Mouse (Mus musculus): ENCODE data around the gene Babam2. TPM values are rescaled to one million over a fixed set of nuclear protein-coding genes. Genes with fewer than 3 reads are reported as not detected.

Gene Babam2
- total RNA-seq, 1 experiment, result 33.9 TPM

DNA sequence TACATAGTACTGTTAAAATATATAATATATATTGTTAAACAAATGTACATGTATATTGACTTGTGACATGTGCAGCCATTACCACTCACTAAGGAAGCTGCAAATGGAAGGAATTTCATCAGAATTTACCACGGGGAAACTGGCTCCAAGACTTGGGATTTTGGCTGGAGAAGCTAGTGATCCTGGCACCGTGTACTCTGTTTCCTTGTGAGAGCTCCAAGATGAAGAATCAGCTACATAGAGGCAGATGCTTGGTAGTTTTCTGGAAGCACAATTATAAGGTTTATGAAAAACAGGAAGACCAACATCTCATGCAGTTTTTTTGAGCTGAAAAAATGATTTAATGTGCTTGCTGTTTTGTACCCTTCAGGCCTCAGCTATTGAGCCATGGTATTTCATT lies 110.8 kb downstream of the Babam2 start:
- no peak for DNase-seq (ENCODE audit: low read depth, low spot score)
- TF ChIP-seq ZNF384 (IDR thresholded peaks at IDR 0.05; ENCODE audit: low read depth, low read length), result no peak
- TF ChIP-seq ZC3H11A (IDR thresholded peaks at IDR 0.05; ENCODE audit: borderline replicate concordance, low read depth, low read length), result no peak
- no peak for TF ChIP-seq HCFC1 (IDR thresholded peaks at IDR 0.05; ENCODE audit: borderline replicate concordance, insufficient read depth, low read length)
- TF ChIP-seq CHD2 (IDR thresholded peaks at IDR 0.05; ENCODE audit: low read depth, low read length), result no peak
- TF ChIP-seq MAFK (IDR thresholded peaks at IDR 0.05; ENCODE audit: insufficient read depth, low read depth, low read length), result no peak
- H3K4me3 ChIP-seq (ENCODE audit: insufficient read depth in 1 of 2, low read depth in 1 of 2, low read length in 2 of 2, poor library complexity in 1 of 2, severe bottlenecking in 1 of 2), result no peak overlapping the region
- no peak overlapping the region for H3K27ac ChIP-seq (ENCODE audit: insufficient read depth, low read depth, low read length, poor library complexity, severe bottlenecking)
- H3K9me3 ChIP-seq (ENCODE audit: control insufficient read depth, insufficient read depth, low read depth, low read length), result no peaks in the 10 kb centered on the region
- no peak overlapping the region for H3K9ac ChIP-seq (ENCODE audit: insufficient read depth, low read depth, low read length, poor library complexity, severe bottlenecking)
- H3K36me3 ChIP-seq (ENCODE audit: control insufficient read depth, insufficient read depth, low read length, poor library complexity, severe bottlenecking), result no peaks in the 10 kb centered on the region; the same call in 1 of the 2 replicates
- in situ Hi-C loops (cut with MboI; ENCODE audit: low sequenced_read_pairs in 2 of 2, unreplicated experiment in 2 of 2), result no loop called here
- peaks cover 3 to 9% of the 10 kb centered on the region in 2 experiments for H3K4me1 ChIP-seq (ENCODE audit: control insufficient read depth in 2 of 2, insufficient read depth in 2 of 2, low read length in 2 of 2, poor library complexity in 1 of 2)

DNA sequence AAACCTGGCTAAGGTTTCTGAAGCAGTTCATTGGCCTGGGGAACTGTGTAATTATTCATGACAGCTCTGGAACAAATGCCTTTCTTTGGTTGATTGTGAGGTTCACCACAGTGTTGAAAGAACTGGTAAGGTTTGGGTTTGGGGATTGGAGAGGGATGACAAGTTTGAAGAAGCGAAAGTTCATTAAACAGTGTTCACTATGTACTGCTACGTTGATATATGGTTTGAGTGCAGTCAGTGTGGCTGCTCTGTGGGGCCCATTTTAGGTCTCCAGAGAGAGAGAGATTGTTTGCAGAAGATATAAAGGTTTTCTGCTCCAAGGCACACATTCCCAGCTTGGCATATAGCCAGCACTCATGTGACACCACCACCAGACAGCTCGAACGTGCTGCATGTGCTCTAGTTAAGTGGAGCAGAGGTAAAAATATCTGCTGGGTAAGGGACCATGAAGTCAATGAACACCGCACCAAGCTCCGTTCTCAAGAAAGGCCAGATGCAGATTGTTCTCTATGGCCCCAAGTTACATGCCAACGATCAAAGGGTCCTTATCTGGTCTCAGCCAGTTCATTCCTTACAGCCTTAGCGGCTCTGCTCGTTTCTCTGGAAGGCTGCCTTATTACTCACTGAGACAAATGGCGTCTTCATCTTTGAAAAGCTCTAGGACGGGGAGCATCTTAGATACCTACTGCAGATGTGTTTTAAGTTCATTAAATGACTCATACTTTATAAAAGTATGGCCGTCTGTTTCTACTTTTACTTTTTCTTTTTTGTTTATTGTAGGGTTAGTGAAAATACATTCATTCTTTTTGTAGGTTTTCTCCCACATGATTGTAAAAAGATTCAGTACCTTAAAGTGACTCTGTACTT lies 113.5 kb downstream of the Babam2 start:
- H3K4me3 ChIP-seq (ENCODE audit: insufficient read depth in 1 of 2, low read depth in 1 of 2, low read length in 2 of 2, poor library complexity in 1 of 2, severe bottlenecking in 1 of 2), result no peak overlapping the region
- no peak overlapping the region for H3K27ac ChIP-seq (ENCODE audit: insufficient read depth, low read depth, low read length, poor library complexity, severe bottlenecking)
- no peaks in the 10 kb centered on the region for H3K9me3 ChIP-seq (ENCODE audit: control insufficient read depth, insufficient read depth, low read depth, low read length)
- no peak for TF ChIP-seq ZC3H11A (IDR thresholded peaks at IDR 0.05; ENCODE audit: borderline replicate concordance, low read depth, low read length)
- no peak for TF ChIP-seq HCFC1 (IDR thresholded peaks at IDR 0.05; ENCODE audit: borderline replicate concordance, insufficient read depth, low read length)
- no peak for TF ChIP-seq CHD2 (IDR thresholded peaks at IDR 0.05; ENCODE audit: low read depth, low read length)
- no peak for TF ChIP-seq ZNF384 (IDR thresholded peaks at IDR 0.05; ENCODE audit: low read depth, low read length)
- no peak for TF ChIP-seq MAFK (IDR thresholded peaks at IDR 0.05; ENCODE audit: insufficient read depth, low read depth, low read length)
- DNase-seq (ENCODE audit: low read depth, low spot score), result no peak
- no peak overlapping the region for H3K9ac ChIP-seq (ENCODE audit: insufficient read depth, low read depth, low read length, poor library complexity, severe bottlenecking)
- H3K36me3 ChIP-seq (ENCODE audit: control insufficient read depth, insufficient read depth, low read length, poor library complexity, severe bottlenecking), result no peaks in the 10 kb centered on the region; the same call in 1 of the 2 replicates
- H3K4me1 ChIP-seq (ENCODE audit: control insufficient read depth in 2 of 2, insufficient read depth in 2 of 2, low read length in 2 of 2, poor library complexity in 1 of 2), result peaks cover 0 to 1% of the 10 kb centered on the region in 2 experiments; a peak in 1 of 4 replicates
- in situ Hi-C loops (cut with MboI; ENCODE audit: low sequenced_read_pairs in 2 of 2, unreplicated experiment in 2 of 2), result no loop called here

DNA sequence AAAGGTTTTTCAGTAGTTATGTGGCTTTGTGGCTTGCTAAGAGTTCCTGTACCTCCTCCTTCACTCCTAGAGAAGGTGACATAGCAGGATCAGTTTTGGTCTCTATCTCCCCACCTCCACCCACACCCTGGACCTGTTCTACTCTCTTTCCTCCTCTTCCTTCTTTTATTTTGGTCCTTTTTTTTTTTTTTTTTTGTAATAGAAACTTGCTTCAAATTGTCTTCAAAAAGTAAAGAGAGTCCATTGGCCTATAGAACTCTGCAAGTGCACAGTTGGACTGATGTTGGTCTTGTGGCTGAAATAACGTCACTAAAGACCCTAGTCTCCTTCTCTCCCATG lies 114.1 kb downstream of the Babam2 start:
- in situ Hi-C loops (cut with MboI; ENCODE audit: low sequenced_read_pairs in 2 of 2, unreplicated experiment in 2 of 2), result no loop called here
- no peaks in the 10 kb centered on the region for H3K9me3 ChIP-seq (ENCODE audit: control insufficient read depth, insufficient read depth, low read depth, low read length)
- no peaks in the 10 kb centered on the region for H3K4me1 ChIP-seq (ENCODE audit: control insufficient read depth in 2 of 2, insufficient read depth in 2 of 2, low read length in 2 of 2, poor library complexity in 1 of 2)
- no peak overlapping the region for H3K27ac ChIP-seq (ENCODE audit: insufficient read depth, low read depth, low read length, poor library complexity, severe bottlenecking)
- no peak for DNase-seq (ENCODE audit: low read depth, low spot score)
- TF ChIP-seq HCFC1 (IDR thresholded peaks at IDR 0.05; ENCODE audit: borderline replicate concordance, insufficient read depth, low read length) (no peak), ZNF384 (IDR thresholded peaks at IDR 0.05; ENCODE audit: low read depth, low read length) (no peak), ZC3H11A (IDR thresholded peaks at IDR 0.05; ENCODE audit: borderline replicate concordance, low read depth, low read length) (no peak), CHD2 (IDR thresholded peaks at IDR 0.05; ENCODE audit: low read depth, low read length) (no peak), MAFK (IDR thresholded peaks at IDR 0.05; ENCODE audit: insufficient read depth, low read depth, low read length) (no peak)
- H3K4me3 ChIP-seq (ENCODE audit: insufficient read depth in 1 of 2, low read depth in 1 of 2, low read length in 2 of 2, poor library complexity in 1 of 2, severe bottlenecking in 1 of 2), result no peak overlapping the region
- no peaks in the 10 kb centered on the region; the same call in 1 of the 2 replicates for H3K36me3 ChIP-seq (ENCODE audit: control insufficient read depth, insufficient read depth, low read length, poor library complexity, severe bottlenecking)
- no peak overlapping the region for H3K9ac ChIP-seq (ENCODE audit: insufficient read depth, low read depth, low read length, poor library complexity, severe bottlenecking)

DNA sequence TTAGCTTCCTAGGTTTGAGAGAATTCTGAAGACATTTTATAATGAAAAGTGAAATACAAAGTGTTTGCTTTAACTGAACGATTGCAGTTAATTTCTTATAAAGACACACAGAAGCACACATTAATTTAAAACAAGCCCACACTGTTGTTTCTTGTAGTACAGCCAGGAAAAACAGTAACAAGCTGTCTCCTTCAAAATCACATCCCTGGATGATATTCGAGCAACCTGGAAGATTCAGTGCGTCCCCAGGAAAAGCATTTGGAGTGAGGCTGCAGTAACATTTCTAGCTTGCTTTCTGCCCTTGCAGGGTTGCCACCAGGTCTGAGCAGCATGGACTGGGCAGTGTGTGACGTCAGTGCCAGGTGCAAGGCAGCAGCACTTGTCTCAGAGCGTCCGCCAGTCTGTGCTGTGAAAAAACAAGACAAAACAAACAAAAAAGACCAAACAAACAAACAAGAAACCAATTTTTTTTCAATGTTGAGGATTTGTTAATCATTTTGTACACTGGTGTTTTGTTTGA lies 115.7 kb downstream of the Babam2 start:
- no peaks in the 10 kb centered on the region; the same call in 1 of the 2 replicates for H3K36me3 ChIP-seq (ENCODE audit: control insufficient read depth, insufficient read depth, low read length, poor library complexity, severe bottlenecking)
- no peak overlapping the region for H3K9ac ChIP-seq (ENCODE audit: insufficient read depth, low read depth, low read length, poor library complexity, severe bottlenecking)
- H3K4me3 ChIP-seq (ENCODE audit: insufficient read depth in 1 of 2, low read depth in 1 of 2, low read length in 2 of 2, poor library complexity in 1 of 2, severe bottlenecking in 1 of 2), result no peak overlapping the region
- DNase-seq (ENCODE audit: low read depth, low spot score), result no peak
- in situ Hi-C loops (cut with MboI; ENCODE audit: low sequenced_read_pairs in 2 of 2, unreplicated experiment in 2 of 2), result no loop called here
- no peaks in the 10 kb centered on the region for H3K4me1 ChIP-seq (ENCODE audit: control insufficient read depth in 2 of 2, insufficient read depth in 2 of 2, low read length in 2 of 2, poor library complexity in 1 of 2)
- no peaks in the 10 kb centered on the region for H3K9me3 ChIP-seq (ENCODE audit: control insufficient read depth, insufficient read depth, low read depth, low read length)
- TF ChIP-seq HCFC1 (IDR thresholded peaks at IDR 0.05; ENCODE audit: borderline replicate concordance, insufficient read depth, low read length) (no peak), ZC3H11A (IDR thresholded peaks at IDR 0.05; ENCODE audit: borderline replicate concordance, low read depth, low read length) (no peak), CHD2 (IDR thresholded peaks at IDR 0.05; ENCODE audit: low read depth, low read length) (no peak), MAFK (IDR thresholded peaks at IDR 0.05; ENCODE audit: insufficient read depth, low read depth, low read length) (no peak), ZNF384 (IDR thresholded peaks at IDR 0.05; ENCODE audit: low read depth, low read length) (no peak)
- H3K27ac ChIP-seq (ENCODE audit: insufficient read depth, low read depth, low read length, poor library complexity, severe bottlenecking), result no peak overlapping the region

All from ES-E14 (cell line).